Mouse (Mus musculus) heart, adult 9 months (tissue): ENCODE data around the gene Zbtb1.
"Not testable (repeated sequence)": the region's sequence is repeated elsewhere in the genome, so short reads cannot be mapped to it uniquely, and the experiment has no call there.

Experiments used
- DNase-seq, 2 experiments: peaks; one replicate each; pipeline ENCODE4 v3.0.0; 2022; ENCODE audit warnings: low spot score in 2 of 2

The Zbtb1 gene

DNA sequence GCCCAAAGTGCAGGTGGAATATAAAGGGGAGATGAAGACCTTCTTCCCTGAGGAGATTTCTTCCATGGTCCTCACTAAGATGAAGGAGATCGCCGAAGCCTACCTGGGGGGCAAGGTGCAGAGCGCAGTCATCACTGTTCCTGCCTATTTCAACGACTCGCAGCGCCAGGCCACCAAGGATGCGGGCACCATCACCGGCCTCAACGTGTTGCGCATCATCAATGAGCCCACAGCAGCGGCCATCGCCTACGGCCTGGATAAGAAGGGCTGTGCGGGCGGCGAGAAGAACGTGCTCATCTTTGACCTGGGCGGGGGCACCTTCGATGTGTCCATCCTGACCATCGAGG lies 34.7 kb downstream of the Zbtb1 start:
- peak in 1 of 2 experiments; percentile 7 for DNase-seq

DNA sequence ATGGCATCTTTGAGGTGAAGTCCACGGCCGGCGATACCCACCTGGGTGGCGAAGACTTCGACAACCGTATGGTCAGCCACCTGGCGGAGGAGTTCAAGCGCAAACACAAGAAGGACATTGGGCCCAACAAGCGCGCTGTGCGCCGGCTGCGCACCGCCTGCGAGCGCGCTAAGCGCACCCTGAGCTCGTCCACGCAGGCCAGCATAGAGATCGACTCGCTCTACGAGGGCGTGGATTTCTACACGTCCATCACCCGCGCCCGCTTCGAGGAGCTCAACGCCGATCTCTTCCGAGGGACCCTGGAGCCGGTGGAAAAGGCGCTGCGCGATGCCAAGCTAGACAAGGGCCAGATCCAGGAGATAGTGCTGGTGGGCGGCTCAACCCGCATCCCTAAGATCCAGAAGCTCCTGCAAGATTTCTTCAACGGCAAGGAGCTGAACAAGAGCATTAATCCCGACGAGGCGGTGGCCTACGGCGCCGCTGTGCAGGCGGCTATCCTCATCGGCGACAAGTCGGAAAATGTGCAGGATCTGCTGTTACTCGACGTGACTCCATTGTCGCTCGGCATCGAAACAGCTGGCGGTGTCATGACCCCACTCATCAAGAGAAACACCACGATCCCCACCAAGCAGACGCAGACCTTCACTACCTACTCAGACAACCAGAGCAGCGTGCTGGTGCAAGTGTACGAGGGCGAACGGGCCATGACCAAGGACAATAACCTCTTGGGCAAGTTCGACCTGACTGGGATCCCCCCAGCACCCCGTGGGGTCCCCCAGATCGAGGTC lies 35.3 kb downstream of the Zbtb1 start:
- DNase-seq, result peak; percentile 12 to 18

GRCm38 (mm10) chr12:76405971-76406370 lies 35.9 kb downstream of the Zbtb1 start:
- DNase-seq, result peak in 1 of 2 experiments; percentile 18

GRCm38 (mm10) chr12:76407184-76407583 lies 37.1 kb downstream of the Zbtb1 start:
- DNase-seq, result no peak

DNA sequence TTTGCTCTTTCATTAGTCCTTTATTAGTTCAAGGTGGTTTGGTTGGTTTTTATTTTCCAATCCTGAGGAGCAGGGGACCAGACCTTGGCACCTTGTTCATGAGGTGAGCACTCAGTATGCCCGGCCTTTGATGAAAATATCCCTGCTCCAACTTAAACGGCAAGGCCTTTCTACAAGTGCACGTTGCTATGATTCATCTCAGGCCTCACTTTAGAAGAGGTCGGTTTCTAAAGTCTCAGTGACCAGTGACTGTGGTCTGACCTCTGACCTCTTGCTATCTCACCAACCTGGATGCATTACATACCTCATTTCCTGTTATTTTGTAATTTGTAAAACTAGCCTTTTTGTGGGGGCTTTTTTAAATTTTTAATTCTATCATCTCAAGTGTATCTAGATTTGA lies 39.1 kb downstream of the Zbtb1 start:
- no peak for DNase-seq

DNA sequence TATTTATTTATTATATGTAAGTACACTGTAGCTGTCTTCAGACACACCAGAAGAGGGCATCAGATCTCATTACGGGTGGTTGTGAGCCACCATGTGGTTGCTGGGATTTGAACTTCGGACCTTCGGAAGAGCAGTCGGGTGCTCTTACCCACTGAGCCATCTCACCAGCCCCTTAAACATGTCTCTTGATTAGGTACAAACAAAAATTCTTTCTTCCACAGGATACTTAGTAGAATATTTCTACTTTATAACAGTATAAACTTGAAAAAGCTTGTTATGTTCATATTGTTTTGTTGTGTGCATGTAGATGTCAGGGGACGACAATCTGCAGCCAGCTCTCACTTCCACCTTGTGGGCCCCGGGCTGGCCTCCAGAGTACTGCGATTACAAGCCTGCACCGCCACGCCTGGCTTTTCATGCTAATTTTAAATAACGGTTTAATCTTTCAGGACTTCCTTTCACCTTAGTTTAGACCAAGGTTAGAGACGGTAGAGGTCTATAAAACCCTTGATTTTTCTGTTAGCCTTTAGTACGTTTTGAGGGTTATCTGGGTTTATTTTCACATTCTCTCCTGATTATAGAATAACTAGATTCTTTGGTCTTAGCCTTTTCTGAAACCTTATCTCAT lies 45.4 kb downstream of the Zbtb1 start:
- DNase-seq, result no peak

GRCm38 (mm10) chr12:76417433-76417854 lies 47.4 kb downstream of the Zbtb1 start, which contains the start of gene Ppp1r36:
Ppp1r36 (plus strand) TSS chr12:76417538.
- peak in 1 of 2 experiments; percentile 16 for DNase-seq

DNA sequence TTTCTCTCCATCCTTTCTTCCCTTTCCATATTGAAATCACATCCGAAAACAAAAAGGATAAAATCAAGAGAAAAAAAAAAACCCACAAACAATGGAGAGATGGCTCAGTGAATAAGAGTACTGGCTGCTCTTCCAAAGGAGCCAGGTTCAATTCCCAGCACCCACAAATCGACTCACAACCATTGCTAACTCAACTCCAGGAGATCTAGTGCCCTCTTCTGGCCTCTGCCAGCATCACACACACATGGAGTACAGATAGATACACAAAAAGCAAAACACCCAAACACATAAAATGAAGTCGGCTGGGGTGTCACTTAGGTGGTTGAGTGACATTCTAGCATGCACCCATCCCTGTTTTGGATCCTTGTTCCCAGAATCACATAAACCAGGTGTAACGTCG lies 48.3 kb downstream of the Zbtb1 start:
- DNase-seq, result no peak

DNA sequence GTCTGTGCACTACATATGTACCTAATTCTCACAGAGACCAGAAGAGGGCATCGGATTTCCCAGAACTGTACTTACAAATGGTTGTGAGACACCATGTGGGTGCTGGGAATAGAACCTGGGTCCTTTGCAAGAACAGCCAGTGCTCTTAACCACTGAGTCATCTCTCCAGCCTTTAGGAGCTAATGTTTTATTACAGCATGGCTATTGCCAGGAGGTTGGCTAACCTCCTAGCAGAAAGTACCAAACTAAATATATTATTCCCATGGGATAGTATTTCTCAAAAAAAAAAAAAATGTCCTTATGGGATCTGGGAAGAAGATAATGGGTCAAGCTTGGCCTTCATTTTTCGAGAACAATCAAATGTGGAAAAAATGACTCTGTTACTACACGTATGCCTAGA lies 55.2 kb downstream of the Zbtb1 start:
- DNase-seq, result no peak

GRCm38 (mm10) chr12:76427546-76427945 lies 57.5 kb downstream of the Zbtb1 start:
- DNase-seq, result no peak

DNA sequence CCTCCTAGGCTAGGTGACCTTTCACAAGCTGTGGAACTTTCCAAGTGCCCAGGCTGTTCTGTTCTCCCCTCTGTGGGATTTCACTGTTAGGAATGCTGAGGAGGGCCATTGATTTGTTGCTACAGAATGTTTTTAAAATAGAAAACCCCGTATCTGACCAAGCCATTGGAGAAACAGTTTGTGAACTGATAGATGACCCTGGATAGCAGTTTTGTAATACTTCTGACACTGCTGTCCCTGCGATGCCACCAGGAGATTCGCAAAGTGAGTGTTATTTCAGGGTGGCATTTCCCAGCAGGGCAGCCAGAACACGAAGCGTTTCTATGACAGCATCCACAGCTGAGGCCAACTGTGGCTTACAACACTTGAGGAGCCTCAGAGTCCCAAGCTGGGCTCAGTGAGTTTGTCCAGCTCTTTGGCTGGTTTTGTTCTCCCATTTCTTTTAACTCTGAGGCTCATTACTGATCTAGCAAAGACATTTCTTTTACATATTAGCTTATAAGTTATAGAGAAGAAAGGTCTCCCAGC lies 60.9 kb downstream of the Zbtb1 start:
- no peak for DNase-seq

DNA sequence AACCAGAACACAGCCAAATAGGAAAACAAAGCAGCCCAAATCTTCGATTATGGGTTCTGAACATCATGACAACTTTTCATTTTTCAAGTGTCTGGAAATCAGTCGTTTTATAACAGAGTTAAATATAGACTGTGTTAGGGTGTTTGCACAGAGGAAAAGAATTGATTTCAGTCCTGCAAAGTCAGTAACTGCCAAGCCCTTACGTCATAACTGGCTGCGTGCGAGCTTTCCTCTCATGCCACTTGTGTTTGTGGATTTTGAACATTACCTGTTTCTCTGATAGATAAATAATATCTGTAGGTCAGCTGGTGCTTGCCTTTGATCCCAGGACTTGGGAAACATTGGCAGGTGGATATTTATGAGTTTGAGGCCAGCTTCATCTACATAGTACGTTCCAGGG lies 61.4 kb downstream of the Zbtb1 start:
- DNase-seq, result peak in 1 of 2 experiments; percentile 10

- no peak for DNase-seq
Observed at GRCm38 (mm10) chr12:76434111-76434510, 64.0 kb downstream of the Zbtb1 start.

GRCm38 (mm10) chr12:76435084-76435483 lies 65.0 kb downstream of the Zbtb1 start:
- no peak for DNase-seq

DNA sequence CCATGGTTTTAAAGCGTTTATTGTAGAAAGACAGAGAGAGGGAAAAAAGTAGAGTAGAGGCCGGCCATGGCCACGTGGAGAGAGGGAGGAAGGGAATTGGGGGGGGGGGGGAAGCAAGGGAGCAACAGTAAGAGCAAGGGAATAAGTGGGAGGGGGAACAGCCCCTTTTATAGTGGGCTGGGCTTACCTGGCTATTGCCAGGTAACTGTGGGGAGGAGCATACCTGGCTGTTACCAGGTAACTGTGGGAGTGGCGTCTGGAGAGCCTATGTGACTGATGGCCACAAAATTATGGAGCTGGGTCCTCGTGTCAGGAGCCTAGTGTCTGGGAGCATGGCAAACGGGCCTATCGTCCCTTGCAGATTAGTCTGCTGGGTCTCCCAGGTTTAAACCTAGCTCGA lies 65.5 kb downstream of the Zbtb1 start:
- DNase-seq, result no peak

DNA sequence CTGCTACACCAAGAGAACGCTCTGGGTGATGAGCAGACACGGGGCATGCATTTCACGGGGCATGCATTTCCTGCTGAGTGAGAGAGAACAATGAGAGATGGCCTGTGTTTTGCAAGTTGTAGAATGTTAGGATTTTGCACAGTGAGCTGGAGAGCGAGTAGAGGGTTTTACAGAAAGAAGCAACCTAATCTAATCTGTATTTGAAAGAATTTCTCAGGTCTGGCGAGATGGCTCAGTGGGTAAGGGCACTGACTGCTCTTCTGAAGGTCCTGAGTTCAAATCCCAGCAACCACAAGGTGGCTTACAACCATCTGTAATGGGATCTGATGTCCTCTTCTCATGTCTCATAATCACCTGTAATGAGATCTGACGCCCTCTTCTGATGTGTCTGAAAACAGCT lies 73.4 kb downstream of the Zbtb1 start:
- not testable (repeated sequence) for DNase-seq

DNA sequence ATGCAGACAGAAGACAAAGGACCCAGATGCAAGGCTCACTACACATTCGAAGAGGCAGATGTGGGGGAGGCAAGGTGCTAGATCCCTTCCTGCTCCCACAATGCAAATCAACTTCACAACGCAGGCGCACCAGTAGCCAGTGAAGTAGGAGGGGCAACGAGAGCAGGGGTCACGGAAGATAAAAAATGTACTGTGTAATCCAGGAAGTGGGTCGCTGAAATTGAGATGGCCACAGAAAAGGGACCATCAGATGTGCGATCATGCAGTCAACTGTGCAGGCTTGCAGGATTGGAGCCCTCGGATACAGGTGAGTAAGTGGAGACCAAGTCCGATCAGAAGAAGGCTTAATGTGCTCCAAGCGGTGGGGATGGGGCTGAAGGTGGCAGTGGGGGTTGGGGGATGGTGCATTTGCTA lies 74.3 kb downstream of the Zbtb1 start:
- no peak for DNase-seq

DNA sequence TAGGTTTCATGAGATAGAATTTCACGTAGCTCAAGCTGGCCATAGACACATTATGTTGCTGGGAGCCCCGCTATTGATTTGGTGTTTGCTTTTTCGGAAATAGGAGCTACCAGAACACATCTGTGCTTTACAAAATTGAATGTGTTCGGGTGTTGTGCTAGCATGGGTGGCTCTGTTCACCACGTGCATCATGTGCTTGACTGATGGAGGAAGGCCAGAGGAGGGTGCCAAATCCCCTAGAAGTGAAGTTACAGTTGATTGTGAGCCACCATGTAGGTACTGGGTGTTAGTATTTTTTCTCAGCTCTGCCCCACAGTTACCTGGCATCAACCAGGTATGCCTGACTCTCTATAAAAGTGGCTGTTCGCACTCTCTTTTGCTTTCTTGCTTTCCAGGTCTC lies 74.8 kb downstream of the Zbtb1 start:
- DNase-seq, result no peak

GRCm38 (mm10) chr12:76446201-76446600 lies 76.1 kb downstream of the Zbtb1 start:
- no peak for DNase-seq
